Mouse (Mus musculus): Measurements from ENCODE around the gene Osbpl10.
A peak's percentile ranks its signal among the peaks of the same experiment; 100 is the strongest.

Osbpl10 gene

DNA sequence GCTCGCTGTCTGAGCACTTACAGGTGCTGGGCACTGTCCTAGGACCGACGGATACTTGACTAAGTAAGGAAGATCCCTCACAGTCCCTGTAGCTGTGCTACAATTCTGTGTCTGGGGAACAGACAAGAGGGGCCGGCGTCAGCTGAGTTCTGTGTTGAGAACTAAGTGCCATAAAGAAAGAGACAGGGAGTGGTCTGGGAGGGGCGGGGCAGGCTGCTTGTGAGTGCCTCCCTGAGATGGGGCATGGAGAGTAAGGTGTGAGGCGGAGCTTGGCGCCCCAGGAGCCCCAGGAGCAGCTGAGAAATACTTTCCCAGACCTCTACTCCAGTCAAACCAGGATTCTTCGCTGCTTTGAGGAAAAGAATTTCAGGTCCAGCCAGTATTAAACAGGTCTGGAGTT is 239.6 kb downstream of the Osbpl10 start:
- DNase-seq (ENCODE audit: low spot score in 2 of 2): no peak

DNA sequence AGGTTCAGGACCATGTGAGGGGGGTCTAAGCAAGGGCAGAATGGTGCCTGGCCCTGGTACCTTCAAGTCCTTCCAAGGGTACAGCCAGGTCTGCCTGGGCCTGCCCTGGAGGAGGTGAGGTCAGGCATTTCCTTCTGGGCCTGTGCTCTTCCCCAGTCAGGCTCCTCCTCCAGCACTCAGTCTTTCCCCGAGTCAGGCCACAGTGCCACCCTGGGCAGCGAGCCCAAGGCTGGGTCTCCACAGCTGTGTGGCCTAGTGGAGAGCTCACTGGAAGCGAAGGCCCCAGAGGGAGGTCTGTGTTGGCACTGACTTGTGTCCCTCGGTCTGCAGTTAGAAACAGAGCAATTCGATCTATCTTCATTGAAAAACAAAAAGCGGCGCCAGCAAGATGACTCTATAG is 242.1 kb downstream of the Osbpl10 start:
- DNase-seq (ENCODE audit: low spot score in 2 of 2): no peak

DNA sequence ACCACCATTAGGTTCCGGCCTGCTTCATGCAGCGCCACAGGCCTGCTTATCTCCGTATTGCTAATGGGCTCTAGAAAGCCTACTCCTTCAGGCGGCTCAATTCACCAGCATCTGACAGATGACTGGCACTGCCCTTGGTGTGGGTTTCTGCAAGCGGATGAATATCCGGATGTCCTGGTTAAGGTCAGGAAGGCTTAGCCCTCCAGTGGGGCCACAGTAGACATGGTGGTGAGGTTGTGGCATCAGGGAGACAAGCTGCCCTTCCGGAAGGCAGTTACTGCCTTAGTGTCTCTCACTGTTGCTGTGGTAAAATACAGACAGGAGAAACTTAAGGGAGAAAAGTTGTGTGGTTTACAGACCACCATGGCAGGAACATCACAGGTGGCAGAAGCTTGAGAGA is 242.9 kb downstream of the Osbpl10 start:
- DNase-seq (ENCODE audit: low spot score in 2 of 2): no peak

- DNase-seq (ENCODE audit: low spot score in 2 of 2): no peak
Measured at GRCm38 (mm10) chr9:115224744-115225354, 246.5 kb downstream of the Osbpl10 start.

DNA sequence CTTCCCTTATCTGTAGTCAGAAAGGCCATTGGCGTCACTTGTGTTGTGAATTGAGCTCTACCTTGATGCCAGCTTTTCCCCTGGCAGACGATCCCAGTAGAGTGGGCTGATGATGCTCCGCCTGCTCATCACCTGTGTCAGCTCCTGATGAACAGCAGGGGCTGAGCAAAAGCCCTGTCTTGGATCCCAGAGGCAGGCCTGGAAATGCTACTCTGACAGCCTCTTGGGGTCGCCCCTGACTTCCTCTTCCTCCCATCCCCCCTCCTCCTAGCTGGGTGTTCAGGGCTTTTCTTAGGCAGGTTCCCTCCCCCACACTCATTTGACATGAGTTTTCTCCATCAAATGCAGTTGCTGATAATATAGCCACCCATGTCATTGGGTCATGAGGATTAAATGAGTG is 250.8 kb downstream of the Osbpl10 start:
- DNase-seq (ENCODE audit: low spot score in 2 of 2): no peak

- no peak for DNase-seq (ENCODE audit: low spot score in 2 of 2)
Measured at GRCm38 (mm10) chr9:115229676-115230075, 251.3 kb downstream of the Osbpl10 start.

DNA sequence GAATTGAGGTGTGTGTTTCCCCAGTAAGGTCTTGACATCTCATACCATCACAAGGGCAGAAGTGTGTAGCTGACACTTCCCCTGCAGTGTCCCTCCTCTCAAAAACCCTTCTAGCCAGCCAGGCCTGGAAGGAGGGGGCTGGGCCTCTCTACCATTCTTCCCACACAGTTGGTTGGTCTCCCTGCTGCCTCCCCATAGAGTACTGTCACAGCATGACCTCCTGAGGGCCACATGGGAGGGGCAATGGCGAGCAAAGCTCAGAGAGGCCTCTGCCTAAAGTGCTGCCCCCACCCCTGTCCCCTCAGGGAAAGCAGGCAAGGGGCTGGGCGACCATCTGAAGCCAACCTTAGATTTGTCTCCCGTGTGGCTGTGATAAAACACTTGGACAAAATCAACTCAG is 251.8 kb downstream of the Osbpl10 start:
- DNase-seq (ENCODE audit: low spot score in 2 of 2): no peak

DNA sequence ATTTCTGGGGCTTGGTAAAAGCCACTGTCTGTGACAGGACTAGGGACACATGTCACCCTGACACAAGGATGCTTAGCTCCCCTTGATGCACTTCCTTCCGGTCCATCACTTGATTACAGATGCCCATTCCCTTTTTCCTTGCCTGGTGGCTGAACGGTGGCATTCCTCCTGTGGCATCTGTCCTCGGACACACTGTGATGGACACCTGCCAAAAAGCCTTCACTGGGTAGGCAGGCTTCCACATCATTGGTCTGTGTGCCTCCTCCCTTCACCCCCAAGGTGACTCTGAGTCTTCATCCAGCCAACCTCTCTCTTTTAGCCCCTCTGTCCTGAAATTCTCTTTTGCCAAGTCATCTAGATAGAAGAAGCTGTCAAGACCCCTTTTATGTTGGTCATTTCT is 253.1 kb downstream of the Osbpl10 start:
- DNase-seq (ENCODE audit: low spot score in 2 of 2): no peak

DNA sequence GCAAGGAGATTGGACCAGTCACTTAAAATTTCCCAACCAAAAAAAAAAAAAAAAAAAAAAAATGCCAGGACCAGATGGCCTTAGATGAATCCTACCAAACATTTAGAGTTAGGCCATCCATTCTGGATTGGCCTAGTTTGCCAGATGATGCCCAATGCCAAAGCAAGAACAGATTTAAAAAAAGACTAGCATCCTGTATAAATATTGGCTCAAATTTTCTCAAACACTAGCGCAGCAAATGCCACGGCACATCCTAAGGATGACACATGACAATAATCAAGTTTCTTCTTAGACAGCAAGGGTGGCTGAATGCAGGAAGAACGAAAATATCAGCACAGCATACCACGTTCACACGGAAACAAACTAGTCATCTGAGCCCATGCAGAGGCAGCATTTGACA is 255.4 kb downstream of the Osbpl10 start:
- no peak for DNase-seq (ENCODE audit: low spot score in 2 of 2)

GRCm38 (mm10) chr9:115234561-115234960 is 256.2 kb downstream of the Osbpl10 start:
- DNase-seq (ENCODE audit: low spot score in 2 of 2): no peak

DNA sequence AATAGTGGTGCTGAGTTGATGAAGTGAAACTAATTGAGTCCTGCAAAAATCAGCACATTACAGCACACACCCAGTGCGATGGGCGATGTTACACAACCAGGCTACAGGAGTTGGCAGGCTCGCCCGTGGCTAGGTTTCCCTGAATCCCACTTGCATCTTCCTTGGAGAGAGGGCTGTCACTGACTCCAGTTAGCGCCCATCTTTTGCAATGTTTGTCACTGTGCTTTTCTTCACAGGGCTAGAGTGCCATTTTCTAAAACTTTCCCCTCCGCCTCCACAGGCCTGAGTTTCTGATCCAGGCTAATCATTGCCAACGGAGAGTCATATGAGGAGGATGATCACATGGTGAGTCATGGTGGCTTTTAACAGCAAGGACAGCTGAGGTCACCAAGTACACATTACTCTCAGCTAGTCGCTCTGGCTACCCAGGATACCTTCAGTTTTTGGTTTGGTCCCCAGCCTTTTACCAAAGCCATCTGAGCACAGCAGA is 258.0 kb downstream of the Osbpl10 start:
- DNase-seq (ENCODE audit: low spot score in 2 of 2): no peak

DNA sequence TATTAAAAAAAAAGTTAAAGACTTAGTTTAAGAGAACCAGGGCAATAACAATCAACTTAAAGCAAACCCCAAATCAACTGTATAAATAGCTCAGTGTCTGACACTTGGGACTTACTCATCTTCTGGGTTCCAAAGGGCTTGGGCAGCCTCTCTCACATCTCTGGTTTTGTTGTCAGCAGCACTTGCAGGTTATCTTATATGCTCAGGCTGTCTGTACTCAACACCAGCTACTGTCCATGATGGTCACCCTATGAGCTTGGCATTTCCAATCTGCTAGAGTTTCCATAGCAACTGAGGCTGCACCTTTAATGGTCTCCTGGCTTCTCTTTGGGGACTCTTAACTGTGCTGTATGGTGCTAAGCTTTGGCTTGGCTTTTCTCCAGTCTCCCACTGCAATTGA is 259.6 kb downstream of the Osbpl10 start:
- DNase-seq (ENCODE audit: low spot score in 2 of 2): no peak

- DNase-seq (ENCODE audit: low spot score in 2 of 2): no peak
Measured at GRCm38 (mm10) chr9:115239861-115240260, 261.5 kb downstream of the Osbpl10 start.

DNA sequence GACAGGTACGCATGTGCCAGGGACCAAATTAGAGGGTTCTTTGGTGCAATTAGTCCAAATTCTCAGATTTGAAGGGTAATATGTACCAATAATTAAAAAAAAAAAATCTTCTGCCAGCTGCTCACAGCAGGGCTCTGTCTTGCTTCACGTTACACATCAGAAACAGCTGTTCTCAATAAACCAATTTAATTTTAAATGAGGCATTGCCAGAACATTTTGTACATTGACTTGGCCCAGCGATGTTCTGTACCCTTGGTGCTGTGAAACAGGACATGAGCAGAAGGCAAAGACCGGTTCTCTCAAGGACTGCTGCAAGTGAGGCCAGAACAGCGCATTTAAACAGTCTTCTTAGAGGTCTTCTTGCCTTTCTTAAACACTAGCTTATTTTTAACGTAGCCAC is 265.3 kb downstream of the Osbpl10 start:
- no peak for DNase-seq (ENCODE audit: low spot score in 2 of 2)

GRCm38 (mm10) chr9:115245092-115245491 is 266.7 kb downstream of the Osbpl10 start:
- no peak for DNase-seq (ENCODE audit: low spot score in 2 of 2)

DNA sequence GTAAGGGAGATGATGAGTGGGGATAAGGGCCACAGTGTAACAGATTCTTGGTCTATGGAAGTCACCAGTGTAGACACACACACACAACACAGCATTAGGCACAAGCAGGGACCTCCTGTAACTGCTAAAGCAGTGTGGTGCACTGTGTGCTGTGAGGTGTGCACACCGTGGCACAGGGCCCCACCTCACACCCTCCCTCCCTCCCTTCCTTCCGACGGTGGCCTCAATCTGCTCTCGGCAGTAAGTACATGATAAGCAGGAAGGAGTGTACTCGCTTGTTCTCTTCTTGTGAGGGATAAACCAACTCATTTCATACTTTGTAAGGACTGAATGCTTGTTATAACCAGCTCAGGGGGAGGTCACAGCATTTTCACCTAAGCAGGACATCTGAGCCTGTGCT is 270.8 kb downstream of the Osbpl10 start:
- DNase-seq (ENCODE audit: low spot score in 2 of 2): no peak

DNA sequence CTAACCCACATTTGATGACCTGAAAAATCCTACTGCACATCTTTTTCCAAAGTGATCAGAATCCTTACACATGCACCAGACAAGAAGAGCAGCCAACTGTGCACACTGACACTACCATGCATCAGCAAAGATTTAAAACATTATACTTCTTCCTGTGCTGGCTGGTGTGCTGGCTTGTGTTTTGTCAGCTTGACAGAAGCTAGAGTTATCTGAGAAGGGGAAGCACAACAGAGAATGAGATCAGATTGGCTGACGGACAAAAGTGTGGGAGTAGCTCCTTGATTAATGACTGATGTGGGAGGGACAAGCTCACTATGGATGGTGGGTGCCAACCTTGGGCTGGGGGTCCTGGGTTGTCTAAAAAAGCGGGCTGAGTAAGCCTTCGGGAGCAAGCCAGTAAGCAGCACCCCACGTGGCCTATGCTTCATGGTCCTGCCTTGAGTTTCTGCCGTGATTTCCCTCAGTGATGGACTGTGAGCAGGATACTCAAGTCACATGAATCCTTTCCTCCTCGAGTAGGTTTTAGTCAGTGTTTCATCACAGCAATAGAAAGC is 279.4 kb downstream of the Osbpl10 start:
- DNase-seq (ENCODE audit: low spot score in 2 of 2): no peak

- DNase-seq (ENCODE audit: low spot score in 2 of 2): no peak
Measured at GRCm38 (mm10) chr9:115259866-115260265, 281.5 kb downstream of the Osbpl10 start.

DNA sequence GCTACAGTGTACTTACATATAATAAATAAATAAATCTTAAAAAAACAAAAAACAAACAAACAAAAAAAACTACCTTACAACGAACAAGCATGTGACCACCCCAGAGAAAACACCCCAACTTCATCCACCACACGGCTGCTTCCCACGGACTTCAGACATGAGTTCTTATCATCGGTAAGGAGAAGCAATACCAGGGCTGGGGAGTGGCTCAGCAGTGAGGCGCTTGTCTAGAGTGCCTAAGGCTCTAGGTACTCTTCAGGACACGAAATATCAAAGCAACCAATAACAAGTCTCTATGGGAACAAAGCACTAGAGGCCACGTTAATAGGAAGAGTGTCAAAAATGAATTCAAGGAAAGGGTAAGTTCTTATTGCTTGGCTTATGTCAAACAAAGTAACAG is 282.1 kb downstream of the Osbpl10 start:
- no peak for DNase-seq (ENCODE audit: low spot score in 2 of 2)

- DNase-seq (ENCODE audit: low spot score in 2 of 2): no peak
Measured at GRCm38 (mm10) chr9:115261456-115261855, 283.1 kb downstream of the Osbpl10 start.

GRCm38 (mm10) chr9:115261896-115262295 is 283.5 kb downstream of the Osbpl10 start:
- no peak for DNase-seq (ENCODE audit: low spot score in 2 of 2)

- DNase-seq (ENCODE audit: low spot score in 2 of 2): no peak
Measured at GRCm38 (mm10) chr9:115271556-115271955, 293.2 kb downstream of the Osbpl10 start.

- peak in 1 of 2 experiments; percentile 54 for DNase-seq (ENCODE audit: low spot score in 2 of 2)
Measured at GRCm38 (mm10) chr9:115272451-115272850, 294.1 kb downstream of the Osbpl10 start.

DNA sequence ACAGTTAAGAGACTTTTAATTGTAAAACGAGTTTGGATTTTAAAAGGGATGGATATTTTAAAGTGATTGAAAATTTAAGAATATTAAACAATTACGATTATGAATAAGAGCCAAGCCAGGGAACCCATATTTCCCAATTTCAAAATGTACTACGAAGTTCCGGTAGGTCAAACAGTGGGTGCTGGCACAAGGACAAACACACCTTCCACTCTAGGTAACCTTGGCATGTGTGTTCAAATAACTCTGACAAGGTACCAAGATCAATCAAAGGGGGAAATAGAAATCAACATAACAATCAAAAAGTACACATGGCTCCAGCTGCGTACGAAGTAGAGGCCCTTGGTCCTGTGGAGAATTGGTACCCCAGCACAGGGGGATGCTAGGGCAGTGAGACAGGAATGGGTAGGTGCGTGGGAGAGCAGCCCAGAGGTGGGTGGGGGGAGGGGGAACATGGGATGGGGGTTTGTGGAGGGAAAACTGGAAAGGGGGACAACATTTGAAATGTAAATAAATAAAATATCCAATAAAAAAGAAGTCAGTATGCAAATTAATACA is 294.8 kb downstream of the Osbpl10 start:
- DNase-seq (ENCODE audit: low spot score in 2 of 2): no peak
